16 mouse cellular contexts compared by ENCODE assay signal in genomic region chr13:96906717-96907116, GRCm38 (mm10). TPM values are rescaled to one million over a fixed set of nuclear protein-coding genes. Genes with fewer than 3 reads are reported as not detected.
"Had no signal": no experiment of that assay in that cellular context is flagged by ENCODE, and none has a peak within 500 bp of the region (broad histone marks: within the 10 kb centered on the region; RNA-seq: fewer than 3 reads in every experiment).

No protein-coding gene starts in this region.

- H3K4me3 ChIP-seq: kidney, embryonic 15.5 days; limb, embryonic 13.5 days; liver, embryonic 15.5 days; midbrain, embryonic 10.5 days; neural tube, embryonic 12.5 days; stomach, embryonic 15.5 days had no signal

- H3K27me3 ChIP-seq: kidney, embryonic 15.5 days; limb, embryonic 13.5 days; liver, embryonic 15.5 days; neural tube, embryonic 12.5 days; stomach, embryonic 15.5 days had no signal

- ATAC-seq: lung, postnatal 0 days had no signal

- H3K9me3 ChIP-seq: kidney, embryonic 15.5 days; limb, embryonic 13.5 days; liver, embryonic 15.5 days; midbrain, embryonic 10.5 days; neural tube, embryonic 12.5 days; stomach, embryonic 15.5 days had no signal

- DNase-seq: kidney, postnatal 14 days; left cerebral cortex, postnatal 4 days; lung, adult 2 months; lung, postnatal 4 days; midbrain, embryonic 14.5 days; right cerebral cortex, postnatal 14 days; thymus, adult 2 months; thymus, postnatal 25 days had no signal

- H3K4me2 ChIP-seq: kidney, embryonic 15.5 days; limb, embryonic 13.5 days; liver, embryonic 15.5 days; neural tube, embryonic 12.5 days; stomach, embryonic 15.5 days had no signal

- H3K4me1 ChIP-seq: kidney, embryonic 15.5 days; limb, embryonic 13.5 days; liver, embryonic 15.5 days; midbrain, embryonic 10.5 days; neural tube, embryonic 12.5 days; stomach, embryonic 15.5 days had no signal

- H3K27ac ChIP-seq: kidney, embryonic 15.5 days; limb, embryonic 13.5 days; liver, embryonic 15.5 days; midbrain, embryonic 10.5 days; neural tube, embryonic 12.5 days; stomach, embryonic 15.5 days had no signal

- H3K36me3 ChIP-seq: kidney, embryonic 15.5 days; limb, embryonic 13.5 days; liver, embryonic 15.5 days; midbrain, embryonic 10.5 days; neural tube, embryonic 12.5 days; stomach, embryonic 15.5 days had no signal

- H3K9ac ChIP-seq: kidney, embryonic 15.5 days; limb, embryonic 13.5 days; liver, embryonic 15.5 days; neural tube, embryonic 12.5 days; stomach, embryonic 15.5 days had no signal

RNA-seq across cellular contexts. Expression of gene Gcnt4, which starts 17.8 kb away (rescaled TPM):
- total RNA-seq: neutrophil, adult 5-6 weeks had no signal
